Mouse (Mus musculus) forebrain, embryonic 15.5 days (tissue): ENCODE measurements around the gene Tjap1. TPM values are rescaled to one million over a fixed set of nuclear protein-coding genes. Genes with fewer than 3 reads are reported as not detected.

ENCODE experiments used
- ATAC-seq: fragments of 200-750 bp; cut with Nextera tagmentation; replicated peaks from 2 replicates; pipeline ENCODE4 v1.8.0; 2017; ENCODE audit warnings: mild to moderate bottlenecking, moderate TSS enrichment, moderate library complexity
- H3K27ac ChIP-seq: fragments of 300-500 bp; sonication (generic); replicated peaks from 2 replicates; pipeline ENCODE4 v1.5.1; 2015; ENCODE audit warnings: mild to moderate bottlenecking, inconsistent platforms
- H3K27me3 ChIP-seq: fragments of 300-500 bp; sonication (generic); 2 replicates; pipeline ENCODE4 v1.6.1; 2015; ENCODE audit warnings: inconsistent platforms
- H3K36me3 ChIP-seq: fragments of 300-500 bp; sonication (generic); 2 replicates; pipeline ENCODE4 v1.6.1; 2015; ENCODE audit warnings: mild to moderate bottlenecking, inconsistent platforms
- H3K4me1 ChIP-seq: fragments of 300-500 bp; sonication (generic); 2 replicates; pipeline ENCODE4 v1.6.1; 2015; ENCODE audit warnings: inconsistent platforms
- H3K4me2 ChIP-seq: fragments of 300-500 bp; sonication (generic); replicated peaks from 2 replicates; pipeline ENCODE4 v1.6.1; 2015; ENCODE audit warnings: mild to moderate bottlenecking, inconsistent platforms
- H3K4me3 ChIP-seq: fragments of 300-500 bp; sonication (generic); 2 replicates; pipeline ENCODE4 v1.5.1; 2015; ENCODE audit warnings: mild to moderate bottlenecking, inconsistent platforms
- H3K9ac ChIP-seq: fragments of 300-500 bp; sonication (generic); replicated peaks from 2 replicates; pipeline ENCODE4 v1.6.1; 2015; ENCODE audit warnings: mild to moderate bottlenecking, inconsistent platforms
- H3K9me3 ChIP-seq: fragments of 300-500 bp; sonication (generic); 2 replicates; pipeline ENCODE4 v1.6.1; 2016; ENCODE audit warnings: inconsistent platforms
- WGBS: fragments of 180-500 bp; shearing (Covaris S2); methylation state at CpG from one replicate; pipeline ENCODE4 v1.1.7; 2015; ENCODE audit warnings: mixed read lengths; 5-methylcytosine and 5-hydroxymethylcytosine counted together
- polyA plus RNA-seq: library from polyadenylated mRNA; unstranded; fragments of >200 nt; fragmentation: Nextera tagmentation; extraction: Ambion mirVana; gene quantifications from 2 replicates; pipeline ENCODE4 v1.2.1, GENCODE M21; 2015

The Tjap1 gene
- polyA plus RNA-seq: 31.5 and 37.1 TPM in 2 replicates

- H3K27ac ChIP-seq: peak within 1 kb of the TSS; percentile 75
- H3K9ac ChIP-seq: peak within 1 kb of the TSS; percentile 66
- under 1% methylated on average over 37 of the region's 37 CpGs for WGBS
- H3K4me3 ChIP-seq: peak within 1 kb of the TSS; percentile 67
- peak within 1 kb of the TSS; percentile 98 for H3K4me2 ChIP-seq
- peaks cover 24% of the 10 kb centered on the region for H3K4me1 ChIP-seq
- H3K36me3 ChIP-seq: peaks cover 15% of the 10 kb centered on the region
- peak; percentile 99 for ATAC-seq
- no peaks in the 10 kb centered on the region for H3K27me3 ChIP-seq
- H3K9me3 ChIP-seq: no peaks in the 10 kb centered on the region
Measured at GRCm38 (mm10) chr17:46282483-46283123, at the start of gene Tjap1. Tjap1 (minus strand) TSS chr17:46283026.

DNA sequence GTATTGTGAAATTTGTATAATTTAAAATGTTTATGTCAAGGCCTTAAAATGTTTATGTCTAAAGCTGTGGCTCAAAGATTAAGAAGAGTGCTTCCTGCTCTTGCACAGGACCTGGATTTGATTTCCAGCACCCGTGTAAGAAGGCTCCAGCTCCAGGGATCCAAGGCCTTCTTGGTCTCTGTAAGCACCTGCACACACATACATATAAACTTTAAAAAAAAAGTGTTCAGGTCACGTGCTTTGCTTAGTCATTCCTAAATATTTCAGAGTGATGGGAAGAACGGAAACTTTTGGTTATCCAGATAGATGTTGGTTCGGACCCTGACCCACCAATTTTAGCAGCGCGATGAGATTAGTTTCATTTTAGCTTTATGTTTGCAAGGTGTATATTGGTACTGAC lies 45.9 kb upstream of the Tjap1 start:
- whole genome bisulfite sequencing: 70% methylated on average over 6 of the region's 6 CpGs
- peak overlapping the region; percentile 84 for H3K4me3 ChIP-seq
- H3K4me2 ChIP-seq: peak overlapping the region; percentile 85
- peak overlapping the region; percentile 89; the same call in 1 of the 2 replicates for H3K9ac ChIP-seq
- H3K36me3 ChIP-seq: no peaks in the 10 kb centered on the region
- no peaks in the 10 kb centered on the region for H3K9me3 ChIP-seq
- H3K4me1 ChIP-seq: peaks cover 16% of the 10 kb centered on the region
- ATAC-seq: no peak
- H3K27ac ChIP-seq: peak overlapping the region; percentile 98
- no peaks in the 10 kb centered on the region for H3K27me3 ChIP-seq

- H3K27ac ChIP-seq: peak within 1 kb of the TSS; percentile 98
- no peaks in the 10 kb centered on the region for H3K9me3 ChIP-seq
Measured at GRCm38 (mm10) chr17:46327906-46328534, 45.2 kb upstream of the Tjap1 start, which contains the start of gene Abcc10. Abcc10 (minus strand) TSS chr17:46328352.

DNA sequence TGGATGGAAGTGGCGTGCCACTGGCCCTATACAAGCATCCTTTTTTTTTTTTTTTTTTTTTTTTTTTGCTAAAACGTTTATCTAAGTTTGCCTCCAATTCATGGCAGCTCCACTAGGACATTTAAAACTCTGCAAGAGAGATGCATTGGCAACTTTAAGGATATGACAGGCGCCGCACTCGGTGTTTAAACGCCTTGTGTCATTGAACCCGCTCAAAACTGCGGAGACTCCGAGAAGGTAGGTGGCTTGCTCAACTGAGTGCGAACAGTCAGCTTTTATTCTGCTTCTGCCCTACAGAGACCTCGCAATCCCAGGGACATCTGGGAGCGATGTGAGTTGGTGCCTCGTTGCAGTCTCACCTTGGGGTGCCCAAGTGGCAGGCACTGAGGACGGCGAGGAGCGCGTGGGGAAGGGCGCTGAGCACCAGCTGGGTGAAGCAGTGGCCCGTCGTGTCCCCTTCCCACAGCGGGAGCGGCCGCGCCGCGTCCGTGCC lies 44.6 kb upstream of the Tjap1 start:
- 2% methylated on average over 27 of the region's 27 CpGs for WGBS
- H3K4me3 ChIP-seq: peak overlapping the region; percentile 84
- no peak for ATAC-seq

More at GRCm38 (mm10) chr17:46327906-46328534, 45.2 kb upstream of the Tjap1 start, which contains the start of gene Abcc10:
- Histone ChIP-seq H3K27me3 (no peaks in the 10 kb centered on the region), H3K36me3 (0 out of 2 replicates have a peak, but pooled peaks cover 2% of the 10 kb centered on the region), H3K4me3 (peak within 1 kb of the TSS; percentile 84), H3K4me2 (peak within 1 kb of the TSS; percentile 85), H3K4me1 (peaks cover 16% of the 10 kb centered on the region), H3K9ac (peak within 1 kb of the TSS; percentile 89)
- ATAC-seq: peak; percentile 99
- WGBS: under 1% methylated on average over 40 of the region's 40 CpGs

GRCm38 (mm10) chr17:46322046-46322823 lies 39.4 kb upstream of the Tjap1 start:
- Histone ChIP-seq H3K36me3 (peaks cover 4% of the 10 kb centered on the region; the same call in 1 of the 2 replicates), H3K9me3 (no peaks in the 10 kb centered on the region), H3K4me2 (no peak overlapping the region), H3K27me3 (no peaks in the 10 kb centered on the region), H3K27ac (no peak overlapping the region), H3K4me1 (peaks cover 8% of the 10 kb centered on the region), H3K9ac (no peak overlapping the region), H3K4me3 (no peak overlapping the region)
- 86% methylated on average over 14 of the region's 14 CpGs for WGBS
- ATAC-seq: no peak

More for the DNA sequence above, 44.6 kb upstream of the Tjap1 start:
- peak overlapping the region; percentile 89 for H3K9ac ChIP-seq
- peaks cover 16% of the 10 kb centered on the region for H3K4me1 ChIP-seq
- peak overlapping the region; percentile 85 for H3K4me2 ChIP-seq
- peak overlapping the region; percentile 98 for H3K27ac ChIP-seq
- no peaks in the 10 kb centered on the region for H3K9me3 ChIP-seq
- H3K27me3 ChIP-seq: no peaks in the 10 kb centered on the region
- H3K36me3 ChIP-seq: 0 out of 2 replicates have a peak, but pooled peaks cover 2% of the 10 kb centered on the region

- Histone ChIP-seq H3K36me3 (peaks cover 4% of the 10 kb centered on the region; the same call in 1 of the 2 replicates), H3K9me3 (no peaks in the 10 kb centered on the region), H3K4me2 (no peak overlapping the region), H3K4me1 (no peaks in the 10 kb centered on the region), H3K27ac (no peak overlapping the region), H3K4me3 (no peak overlapping the region), H3K9ac (no peak overlapping the region), H3K27me3 (no peaks in the 10 kb centered on the region)
- WGBS: 84% methylated on average over 6 of the region's 6 CpGs
- no peak for ATAC-seq
Measured at GRCm38 (mm10) chr17:46320492-46320891, 37.7 kb upstream of the Tjap1 start.

DNA sequence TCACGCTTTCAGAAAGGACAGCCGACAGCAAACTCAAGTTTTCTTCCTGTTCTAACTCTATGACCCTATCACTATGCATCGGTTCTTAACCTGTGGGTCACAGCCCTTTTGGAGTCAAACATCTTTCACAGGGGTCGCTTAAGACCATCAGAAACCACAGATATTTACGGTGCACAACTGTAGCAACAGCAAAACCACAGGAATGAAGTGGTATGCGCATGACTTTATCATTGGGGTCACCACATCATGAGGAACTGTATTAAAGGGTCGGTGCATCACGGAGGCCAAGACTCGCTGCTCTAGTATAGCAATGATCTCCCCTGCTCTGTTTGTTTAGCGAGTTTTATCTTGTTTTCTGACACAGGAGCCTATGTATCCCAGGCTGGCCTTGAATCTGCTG lies 33.0 kb upstream of the Tjap1 start:
- H3K27me3 ChIP-seq: no peaks in the 10 kb centered on the region
- ATAC-seq: no peak
- H3K36me3 ChIP-seq: no peaks in the 10 kb centered on the region
- H3K4me2 ChIP-seq: no peak overlapping the region
- 90% methylated on average over 10 of the region's 10 CpGs for WGBS
- H3K4me3 ChIP-seq: no peak overlapping the region
- H3K9me3 ChIP-seq: no peaks in the 10 kb centered on the region
- H3K27ac ChIP-seq: no peak overlapping the region
- H3K9ac ChIP-seq: no peak overlapping the region
- H3K4me1 ChIP-seq: no peaks in the 10 kb centered on the region

- Histone ChIP-seq H3K9ac (no peak overlapping the region), H3K36me3 (no peaks in the 10 kb centered on the region), H3K4me2 (no peak overlapping the region), H3K9me3 (no peaks in the 10 kb centered on the region), H3K4me3 (no peak overlapping the region), H3K27me3 (no peaks in the 10 kb centered on the region), H3K27ac (no peak overlapping the region), H3K4me1 (no peaks in the 10 kb centered on the region)
- ATAC-seq: no peak
- 87% methylated on average over 9 of the region's 9 CpGs for WGBS
Measured at GRCm38 (mm10) chr17:46313135-46313715, 30.4 kb upstream of the Tjap1 start.

- no peak overlapping the region for H3K9ac ChIP-seq
- H3K9me3 ChIP-seq: no peaks in the 10 kb centered on the region
- WGBS: 78% methylated on average over 10 of the region's 10 CpGs
- H3K36me3 ChIP-seq: no peaks in the 10 kb centered on the region
- H3K4me3 ChIP-seq: no peak overlapping the region
- ATAC-seq: no peak
- H3K4me1 ChIP-seq: no peaks in the 10 kb centered on the region
- no peak overlapping the region for H3K27ac ChIP-seq
- H3K27me3 ChIP-seq: no peaks in the 10 kb centered on the region
- H3K4me2 ChIP-seq: no peak overlapping the region
Measured at GRCm38 (mm10) chr17:46310515-46310914, 27.7 kb upstream of the Tjap1 start.

GRCm38 (mm10) chr17:46309835-46310234 lies 27.0 kb upstream of the Tjap1 start:
- 90% methylated on average over 12 of the region's 12 CpGs for WGBS
- Histone ChIP-seq H3K9me3 (no peaks in the 10 kb centered on the region), H3K4me3 (no peak overlapping the region), H3K4me2 (no peak overlapping the region), H3K9ac (no peak overlapping the region), H3K27ac (no peak overlapping the region), H3K27me3 (no peaks in the 10 kb centered on the region), H3K36me3 (no peaks in the 10 kb centered on the region; the same call in 1 of the 2 replicates), H3K4me1 (no peaks in the 10 kb centered on the region)
- ATAC-seq: no peak

DNA sequence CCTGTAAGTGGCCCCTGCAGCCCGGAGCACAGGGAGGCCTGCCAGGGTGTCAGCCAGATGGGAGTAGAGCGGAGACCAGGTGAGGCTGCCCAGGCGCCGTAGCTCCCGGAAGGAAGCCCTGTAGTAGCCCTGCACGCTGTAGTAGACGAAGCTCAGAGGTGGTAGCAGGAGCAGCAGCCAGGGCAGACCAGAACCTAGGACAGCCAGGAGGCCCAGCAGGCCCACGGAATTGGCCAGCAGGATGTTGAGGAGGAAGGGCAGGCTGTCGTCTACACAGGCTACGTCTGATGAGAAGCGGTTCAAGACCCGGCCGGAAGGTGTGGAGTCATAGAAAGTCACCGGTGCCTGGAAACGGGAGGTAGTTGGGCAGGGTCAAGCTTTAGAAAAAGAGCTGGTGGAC lies 24.1 kb upstream of the Tjap1 start:
- peaks cover 6% of the 10 kb centered on the region; the same call in 1 of the 2 replicates for H3K36me3 ChIP-seq
- ATAC-seq: no peak
- 94% methylated on average over 15 of the region's 15 CpGs for WGBS

More for the DNA sequence above, 24.1 kb upstream of the Tjap1 start:
- Histone ChIP-seq H3K27ac (no peak overlapping the region), H3K27me3 (no peaks in the 10 kb centered on the region), H3K4me3 (no peak overlapping the region), H3K9ac (no peak overlapping the region), H3K4me1 (no peaks in the 10 kb centered on the region), H3K9me3 (no peaks in the 10 kb centered on the region), H3K4me2 (no peak overlapping the region)
